ENCODE assay signal across 23 mouse cellular contexts in genomic region chr5:125974035-125974434, GRCm38 (mm10).
DNase-seq lines count a peak whose midpoint lies in the region; ATAC-seq and TF ChIP-seq lines count a peak whose summit lies in the region.
"Had no signal": no experiment of that assay in that cellular context is flagged by ENCODE, and none has a peak within 500 bp of the region (broad histone marks: within the 10 kb centered on the region; RNA-seq: fewer than 3 reads in every experiment).

No protein-coding gene starts in this region.

- H3K4me3 ChIP-seq in liver, embryonic 14.5 days (ENCODE audit: insufficient read depth in 1 of 2, low read depth in 2 of 2, low read length in 2 of 2), result no peak overlapping the region
- H3K4me3 ChIP-seq in liver, embryonic 11.5 days (ENCODE audit: low read depth, low read length), result no peak overlapping the region
- no peak overlapping the region for H3K4me3 ChIP-seq in ES-E14 (ENCODE audit: insufficient read depth in 1 of 2, low read depth in 1 of 2, low read length in 2 of 2, poor library complexity in 1 of 2, severe bottlenecking in 1 of 2)
- no peak overlapping the region for H3K4me3 ChIP-seq in stomach, postnatal 0 days (ENCODE audit: low read depth, low read length)
- H3K4me3 ChIP-seq: embryonic facial prominence, embryonic 15.5 days; heart, adult 2 months; heart, embryonic 15.5 days; hindbrain, embryonic 15.5 days had no signal

- 48% methylated on average over 1 of the region's 1 CpGs for WGBS in liver, embryonic 14.5 days (ENCODE audit: insufficient replicate concordance)
- WGBS in liver, embryonic 11.5 days, result 75% methylated on average over 1 of the region's 1 CpGs
- 65% methylated on average over 1 of the region's 1 CpGs for WGBS in stomach, postnatal 0 days

- ATAC-seq in liver, embryonic 14.5 days (ENCODE audit: insufficient read depth), result no peak
- no peak for ATAC-seq in liver, embryonic 11.5 days (replicated peaks; ENCODE audit: low FRiP score)
- no peak for ATAC-seq in stomach, postnatal 0 days (ENCODE audit: low FRiP score, low TSS enrichment)
- ATAC-seq: activated CD4-positive, CD25-positive, alpha-beta regulatory T cell, adult 4 months; CD4-positive, CD25-positive, alpha-beta regulatory T cell, adult 4 months; forebrain, embryonic 16.5 days; inflammation-experienced regulatory T-cells, adult 6 months had no signal

- no peaks in the 10 kb centered on the region for H3K4me1 ChIP-seq in liver, embryonic 14.5 days (replicated peaks; ENCODE audit: control insufficient read depth in 2 of 2, insufficient read depth in 2 of 2, low read length in 1 of 2)
- H3K4me1 ChIP-seq in liver, embryonic 11.5 days (replicated peaks; ENCODE audit: control insufficient read depth, insufficient read depth, low read length), result no peaks in the 10 kb centered on the region
- H3K4me1 ChIP-seq in ES-E14 (ENCODE audit: control insufficient read depth in 2 of 2, insufficient read depth in 2 of 2, low read length in 2 of 2, poor library complexity in 1 of 2), result no peaks in the 10 kb centered on the region
- no peaks in the 10 kb centered on the region for H3K4me1 ChIP-seq in stomach, postnatal 0 days (replicated peaks; ENCODE audit: control insufficient read depth, insufficient read depth)
- H3K4me1 ChIP-seq: embryonic facial prominence, embryonic 15.5 days; heart, embryonic 15.5 days; hindbrain, embryonic 15.5 days had no signal

- no peak for DNase-seq in liver, embryonic 14.5 days (ENCODE audit: low read depth in 3 of 3, low spot score in 3 of 3)
- DNase-seq in liver, embryonic 11.5 days (ENCODE audit: low spot score), result no peak
- peak; percentile 6 for DNase-seq in thymus, postnatal 4 days
- DNase-seq in thymus, postnatal 36 days, result no peak
- DNase-seq in ES-E14 (ENCODE audit: low read depth, low spot score), result peak; percentile 28
- DNase-seq in stomach, postnatal 0 days (ENCODE audit: low spot score), result no peak
- DNase-seq in heart, postnatal 25 days (ENCODE audit: low spot score), result no peak
- DNase-seq in ovary, postnatal 36 days (ENCODE audit: low spot score), result no peak
- DNase-seq: adrenal gland, postnatal 14 days; B cell, adult 2 months; cerebellum, adult 18-20 months; cerebellum, adult 9-11 months; gastrocnemius, postnatal 14 days; heart, adult 2 months; heart, postnatal 14 days had no signal

- no peak overlapping the region for H3K4me2 ChIP-seq in liver, embryonic 14.5 days (ENCODE audit: low read depth)
- H3K4me2 ChIP-seq in liver, embryonic 11.5 days, result no peak overlapping the region
- H3K4me2 ChIP-seq in stomach, postnatal 0 days (replicated peaks; ENCODE audit: low read depth), result no peak overlapping the region
- H3K4me2 ChIP-seq: embryonic facial prominence, embryonic 15.5 days; heart, embryonic 11.5 days; heart, embryonic 15.5 days; hindbrain, embryonic 15.5 days had no signal

- no peak overlapping the region for H3K27ac ChIP-seq in liver, embryonic 14.5 days
- H3K27ac ChIP-seq in liver, embryonic 11.5 days (ENCODE audit: low read depth, low read length), result no peak overlapping the region
- H3K27ac ChIP-seq in ES-E14 (ENCODE audit: insufficient read depth, low read depth, low read length, poor library complexity, severe bottlenecking), result no peak overlapping the region
- no peak overlapping the region for H3K27ac ChIP-seq in stomach, postnatal 0 days (replicated peaks)
- H3K27ac ChIP-seq: embryonic facial prominence, embryonic 15.5 days; heart, adult 2 months; heart, embryonic 15.5 days; hindbrain, embryonic 15.5 days had no signal

- intact Hi-C loops in heart, postnatal 25 days (cut with DNase I), result no loop called here

- TF ChIP-seq EP300 in liver, embryonic 14.5 days (IDR thresholded peaks at IDR 0.05; ENCODE audit: low read depth), result no peak
- no peak for TF ChIP-seq EP300 in stomach, postnatal 0 days (optimal IDR thresholded peaks at IDR 0.05)

- no peaks in the 10 kb centered on the region for H3K27me3 ChIP-seq in liver, embryonic 14.5 days (ENCODE audit: control insufficient read depth, insufficient read depth, low read length)
- H3K27me3 ChIP-seq in liver, embryonic 11.5 days (replicated peaks; ENCODE audit: control insufficient read depth, insufficient read depth, low read length), result no peaks in the 10 kb centered on the region
- H3K27me3 ChIP-seq in stomach, postnatal 0 days (ENCODE audit: control insufficient read depth, insufficient read depth, low read length), result no peaks in the 10 kb centered on the region
- H3K27me3 ChIP-seq: embryonic facial prominence, embryonic 15.5 days; heart, embryonic 15.5 days; hindbrain, embryonic 15.5 days had no signal

- no peaks in the 10 kb centered on the region; the same call in 1 of the 2 replicates for H3K9me3 ChIP-seq in liver, embryonic 14.5 days (ENCODE audit: control insufficient read depth, low read length)
- peaks cover 14% of the 10 kb centered on the region for H3K9me3 ChIP-seq in liver, embryonic 11.5 days (ENCODE audit: control insufficient read depth, low read length)
- H3K9me3 ChIP-seq in ES-E14 (ENCODE audit: control insufficient read depth, insufficient read depth, low read depth, low read length), result no peaks in the 10 kb centered on the region
- H3K9me3 ChIP-seq in stomach, postnatal 0 days (ENCODE audit: control insufficient read depth, low read length), result no peaks in the 10 kb centered on the region
- H3K9me3 ChIP-seq: hindbrain, embryonic 15.5 days had no signal

- H3K9ac ChIP-seq in liver, embryonic 14.5 days (replicated peaks), result no peak overlapping the region
- H3K9ac ChIP-seq in liver, embryonic 11.5 days (ENCODE audit: low read depth, low read length), result no peak overlapping the region
- H3K9ac ChIP-seq in ES-E14 (ENCODE audit: insufficient read depth, low read depth, low read length, poor library complexity, severe bottlenecking), result no peak overlapping the region
- no peak overlapping the region for H3K9ac ChIP-seq in stomach, postnatal 0 days (ENCODE audit: low read length)
- H3K9ac ChIP-seq: embryonic facial prominence, embryonic 15.5 days; heart, embryonic 15.5 days; hindbrain, embryonic 15.5 days had no signal

- in situ Hi-C loops in ES-E14 (cut with MboI; ENCODE audit: low sequenced_read_pairs in 2 of 2, unreplicated experiment in 2 of 2), result no loop called here

- TF ChIP-seq CTCF in liver, embryonic 14.5 days (IDR thresholded peaks at IDR 0.05; ENCODE audit: low read depth), result peak; percentile 13; the same call in 1 of the 2 replicates
- peak; percentile 12; the same call in 1 of the 2 replicates for TF ChIP-seq CTCF in stomach, postnatal 0 days (IDR thresholded peaks at IDR 0.05; ENCODE audit: low read depth)

- no peaks in the 10 kb centered on the region for H3K36me3 ChIP-seq in liver, embryonic 14.5 days (replicated peaks; ENCODE audit: control insufficient read depth, insufficient read depth, low read depth)
- H3K36me3 ChIP-seq in liver, embryonic 11.5 days (ENCODE audit: control insufficient read depth, insufficient read depth, low read length), result no peaks in the 10 kb centered on the region
- H3K36me3 ChIP-seq in ES-E14 (ENCODE audit: control insufficient read depth, insufficient read depth, low read length, poor library complexity, severe bottlenecking), result no peaks in the 10 kb centered on the region
- H3K36me3 ChIP-seq in stomach, postnatal 0 days (ENCODE audit: control insufficient read depth, insufficient read depth, low read length), result no peaks in the 10 kb centered on the region
- H3K36me3 ChIP-seq: embryonic facial prominence, embryonic 15.5 days; heart, embryonic 15.5 days; hindbrain, embryonic 15.5 days had no signal

TF ChIP-seq in ES-E14, 5 proteins besides CTCF, POLR2A, EP300 and RAD21:
- TF ChIP-seq MAFK (IDR thresholded peaks at IDR 0.05; ENCODE audit: insufficient read depth, low read depth, low read length) (no peak), ZC3H11A (IDR thresholded peaks at IDR 0.05; ENCODE audit: borderline replicate concordance, low read depth, low read length) (no peak), CHD2 (IDR thresholded peaks at IDR 0.05; ENCODE audit: low read depth, low read length) (no peak), ZNF384 (IDR thresholded peaks at IDR 0.05; ENCODE audit: low read depth, low read length) (no peak), HCFC1 (IDR thresholded peaks at IDR 0.05; ENCODE audit: borderline replicate concordance, insufficient read depth, low read length) (no peak)

Comparison
In these comparisons a context has a peak if more than half of its experiments do, and no peak if none do; other contexts are left out.
1. DNase-seq: peak in thymus, postnatal 4 days (single experiment) and ES-E14 (single experiment); none in liver, embryonic 14.5 days (0 of 3), liver, embryonic 11.5 days (single experiment), thymus, postnatal 36 days (0 of 2), stomach, postnatal 0 days (single experiment), heart, postnatal 25 days (single experiment) and ovary, postnatal 36 days (single experiment).